Mouse (Mus musculus): Measurements from ENCODE around the gene Mta3.
"Not testable (repeated sequence)": the region's sequence is repeated elsewhere in the genome, so short reads cannot be mapped to it uniquely, and the experiment has no call there.

Gene Mta3

DNA sequence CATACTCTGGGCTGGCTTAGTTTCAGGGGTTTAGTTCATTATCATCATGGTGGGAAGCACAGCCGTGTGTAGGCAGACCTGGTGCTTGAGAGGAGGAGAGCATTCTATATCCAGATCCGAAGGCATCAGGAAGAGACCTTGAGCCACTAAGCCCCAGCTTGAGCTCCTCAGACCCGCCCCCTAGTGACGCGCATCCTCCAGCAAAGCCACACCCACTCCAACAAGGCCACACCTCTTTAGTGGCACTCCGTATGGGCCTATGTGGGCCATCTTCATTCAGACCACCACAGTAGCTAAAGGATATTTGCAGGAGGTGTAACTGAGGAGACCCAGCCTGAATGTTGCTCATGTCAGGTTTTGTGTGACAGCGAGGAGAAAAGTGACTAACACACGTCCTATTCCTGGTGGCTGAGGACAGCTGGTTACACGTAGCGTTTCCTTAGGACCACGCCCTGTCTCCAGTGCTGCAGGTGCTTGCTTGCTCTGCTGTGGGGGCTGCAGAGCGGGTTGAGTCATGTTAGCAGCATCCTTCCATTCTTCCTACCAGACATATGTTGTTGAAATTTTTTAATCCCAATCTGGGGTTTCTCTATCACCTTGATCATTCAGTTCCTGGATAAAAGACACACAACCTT lies 148.4 kb downstream of the Mta3 start:
- DNase-seq: peak; percentile 58

DNA sequence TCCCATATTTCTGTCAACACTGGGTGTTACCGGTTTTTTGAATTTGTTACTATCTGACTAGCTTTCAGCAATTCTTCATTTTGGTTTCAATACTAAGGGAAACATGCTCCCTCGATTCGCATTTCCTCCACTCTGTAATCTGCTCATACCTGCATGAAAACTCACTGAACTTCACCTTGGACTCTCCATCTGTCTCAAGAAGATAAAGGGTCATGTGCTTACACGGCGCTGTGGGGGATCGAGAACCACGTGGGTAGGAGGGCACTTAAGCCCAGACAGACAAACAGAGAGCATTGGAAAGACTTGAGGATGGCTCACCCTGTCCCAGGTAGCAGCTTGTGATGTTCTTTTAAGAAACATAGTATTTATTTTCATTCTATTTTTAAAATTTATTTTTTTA lies 152.4 kb downstream of the Mta3 start:
- no peak for DNase-seq

DNA sequence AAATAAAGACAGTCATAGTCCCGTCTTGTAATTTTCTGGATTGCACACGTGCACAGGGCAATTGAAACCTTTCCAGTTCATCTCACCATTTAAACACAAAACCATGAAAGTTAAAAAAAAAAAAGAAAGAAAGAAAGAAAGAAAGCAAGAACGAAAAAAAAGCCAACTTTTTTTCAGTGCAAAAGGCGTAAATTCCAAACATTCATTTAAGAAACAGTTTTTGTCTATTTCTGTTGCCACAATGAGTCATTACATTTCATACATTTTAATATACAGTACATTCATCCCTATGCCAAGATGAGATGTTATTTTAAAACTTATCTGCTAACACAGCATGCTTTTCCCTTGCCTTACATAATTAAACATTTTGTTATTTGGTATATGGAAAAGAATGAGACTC lies 153.7 kb downstream of the Mta3 start:
- no peak for DNase-seq

DNA sequence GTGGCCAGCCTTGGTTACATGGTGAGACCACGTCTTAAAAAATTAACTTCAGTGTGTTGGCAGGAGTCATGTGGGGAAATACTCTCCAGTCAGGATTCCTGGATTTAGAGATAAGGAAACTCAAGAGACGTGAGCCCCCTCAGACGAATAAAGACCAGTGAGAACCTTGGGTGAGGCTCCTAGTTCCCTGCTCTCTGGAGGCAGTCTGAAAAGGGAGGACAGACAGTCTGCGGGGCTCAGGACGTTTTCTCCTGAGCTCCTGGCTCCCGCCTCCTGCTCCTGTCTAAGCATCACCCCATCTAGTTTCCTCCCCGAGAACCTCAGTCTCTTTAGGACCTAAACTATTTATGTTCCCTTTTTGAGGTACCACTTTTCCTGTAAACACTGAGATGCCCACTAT lies 154.3 kb downstream of the Mta3 start:
- DNase-seq: no peak

DNA sequence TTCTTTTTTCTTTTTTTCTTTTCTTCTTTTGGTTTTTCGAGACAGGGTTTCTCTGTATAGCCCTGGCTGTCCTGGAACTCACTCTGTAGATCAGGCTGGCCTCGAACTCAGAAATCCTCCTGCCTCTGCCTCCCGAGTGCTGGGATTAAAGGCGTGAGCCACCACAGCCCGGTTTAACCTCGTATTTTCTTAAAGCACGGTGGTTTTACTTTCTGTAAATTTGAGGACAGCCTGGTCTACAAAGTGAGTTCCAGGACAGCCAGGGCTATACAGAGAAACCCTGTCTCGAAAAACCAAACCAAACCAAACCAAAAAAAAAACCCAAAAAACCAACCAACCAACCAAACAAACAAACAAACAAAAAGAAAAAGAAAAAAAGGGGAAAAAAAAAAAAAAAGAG lies 155.0 kb downstream of the Mta3 start:
- DNase-seq: not testable (repeated sequence)

DNA sequence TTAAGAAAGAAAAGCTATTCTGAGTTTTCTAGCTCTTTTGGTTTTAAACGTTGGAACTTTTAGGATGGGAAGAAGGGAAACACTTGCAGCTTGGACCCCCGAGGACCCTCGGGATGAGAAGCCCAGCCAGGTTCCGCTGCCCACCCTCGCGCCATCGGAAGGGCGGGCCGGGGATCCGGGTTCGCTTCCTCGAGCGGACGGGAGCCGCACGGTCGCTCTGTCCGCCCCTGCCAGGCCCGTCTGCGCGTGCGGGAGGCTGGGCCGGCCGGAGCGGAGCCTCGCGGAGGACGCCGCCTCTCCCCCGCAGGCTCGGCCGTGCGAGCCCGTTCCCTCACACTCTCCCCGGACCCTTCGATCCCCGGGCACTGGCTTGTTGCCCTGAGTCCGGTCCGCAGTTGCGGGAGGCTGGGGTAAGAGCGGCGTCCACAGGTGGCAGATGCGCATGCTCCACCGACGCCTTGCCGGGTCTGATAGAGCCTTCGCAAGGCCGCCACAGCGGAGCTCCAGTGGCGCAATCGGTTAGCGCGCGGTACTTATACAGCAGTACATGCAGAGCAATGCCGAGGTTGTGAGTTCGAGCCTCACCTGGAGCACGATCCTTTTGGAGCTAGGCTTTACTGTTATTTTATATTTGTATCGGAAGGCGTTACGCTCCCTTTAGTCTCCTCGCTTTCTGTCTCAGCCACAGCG lies 155.6 kb downstream of the Mta3 start:
- DNase-seq: peak; percentile 97

DNA sequence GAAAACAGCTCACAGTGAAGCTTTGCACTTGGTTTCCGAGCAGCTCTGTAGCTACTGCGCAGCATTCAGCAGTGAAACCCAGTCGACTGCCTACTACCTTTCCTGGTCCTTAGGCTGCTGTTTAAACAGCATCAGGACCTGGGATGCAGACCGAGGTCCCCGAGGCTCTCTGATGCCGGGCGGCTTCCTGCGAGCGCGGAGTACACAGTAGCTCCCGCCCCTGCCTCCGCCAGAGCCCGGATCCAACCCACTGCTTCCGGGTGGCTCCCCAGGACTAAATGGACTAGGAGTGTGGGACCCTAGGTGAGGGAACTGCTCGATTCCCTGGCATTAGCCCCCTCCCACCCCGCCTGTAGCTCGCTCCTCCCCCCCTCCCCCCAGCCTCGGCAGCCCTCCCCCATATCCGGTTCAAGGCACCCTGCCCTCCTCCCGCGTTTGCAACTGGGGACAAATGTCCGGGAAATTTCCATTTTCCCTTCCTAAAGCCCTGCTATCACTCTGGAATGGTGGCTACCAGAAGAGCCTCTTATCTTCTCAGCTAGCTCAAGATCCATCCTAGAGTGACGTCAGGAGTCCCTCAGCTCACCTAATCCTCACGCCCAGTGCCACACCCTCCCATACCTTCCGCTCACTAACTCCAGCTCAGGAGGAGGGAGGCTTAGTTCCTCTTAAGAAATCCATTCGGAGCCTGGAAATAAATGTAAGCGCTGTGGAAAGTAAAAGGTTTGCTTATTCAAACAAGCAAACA lies 156.3 kb downstream of the Mta3 start:
- DNase-seq: peak; percentile 77

DNA sequence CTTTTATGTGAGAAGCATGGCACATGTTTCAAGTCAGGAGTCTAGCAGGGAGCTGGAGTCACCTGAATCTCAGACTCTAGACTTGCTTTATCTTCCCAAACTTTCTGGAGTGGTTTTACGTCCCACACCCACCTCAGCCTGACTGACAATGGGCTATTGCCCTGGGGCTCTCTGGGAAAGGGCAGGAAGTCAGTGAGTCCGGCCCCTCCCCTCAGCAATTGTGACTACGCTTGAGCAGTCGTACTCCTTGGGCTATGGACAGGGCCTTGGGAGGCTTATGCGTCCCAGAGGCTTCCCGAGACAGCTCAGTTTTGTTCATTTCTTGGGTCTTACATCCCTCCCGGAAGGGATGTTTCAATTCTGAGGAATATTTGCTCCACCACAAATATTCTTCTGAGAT lies 159.4 kb downstream of the Mta3 start:
- no peak for DNase-seq

DNA sequence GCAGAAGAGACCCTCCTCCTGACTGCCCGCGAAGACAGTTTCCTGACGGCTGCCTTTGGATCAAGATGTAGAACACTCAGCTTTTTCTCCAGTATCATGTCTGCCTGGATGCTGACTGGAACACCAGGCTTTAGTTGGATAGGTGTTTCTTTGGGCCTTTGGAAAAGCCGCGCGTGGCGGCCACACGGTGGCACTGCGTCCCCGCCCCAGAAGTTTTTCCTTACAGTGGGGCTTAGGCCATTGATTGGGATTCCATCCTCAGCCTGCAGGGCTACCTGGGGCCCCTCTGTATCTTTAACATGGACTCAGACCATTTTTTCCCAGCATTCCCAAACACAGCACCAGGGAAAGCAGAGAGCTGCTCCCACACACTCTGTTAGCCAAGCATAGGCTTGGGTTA lies 160.6 kb downstream of the Mta3 start:
- peak; percentile 25 for DNase-seq

DNA sequence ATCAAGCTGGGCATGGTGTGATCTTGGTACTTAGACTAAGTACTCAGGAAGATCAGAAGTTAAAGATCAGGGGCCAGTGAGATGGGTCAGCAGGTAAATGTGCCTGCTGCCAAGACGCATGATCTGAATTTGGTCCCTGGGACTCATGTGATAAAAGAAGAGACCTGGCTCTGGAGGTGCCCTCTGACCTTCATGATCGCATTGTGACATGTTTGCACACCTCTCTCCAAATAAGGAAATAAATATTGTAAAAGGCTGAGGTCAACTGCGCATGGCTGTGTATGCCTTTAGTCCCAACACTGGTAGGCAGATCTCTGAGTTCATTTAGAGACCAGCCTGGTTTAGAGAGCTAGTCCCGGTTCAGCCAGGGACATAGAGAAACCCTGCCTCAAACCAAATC lies 164.4 kb downstream of the Mta3 start:
- no peak for DNase-seq

Measured in right cerebral cortex, adult 18-20 months (tissue).